Mouse (Mus musculus) stomach, postnatal 0 days (tissue): ENCODE results near the gene Pik3r2. TPM values are rescaled to one million over a fixed set of nuclear protein-coding genes. Genes with fewer than 3 reads are reported as not detected.
A peak's percentile ranks its signal among the peaks of the same experiment; 100 is the strongest.

Experiments used
- ATAC-seq: fragments of 200-750 bp; cut with Nextera tagmentation; 2 replicates; pipeline ENCODE4 v1.8.0; 2017; ENCODE audit not compliant: low FRiP score, low TSS enrichment
- DNase-seq: peaks from one replicate; pipeline ENCODE4 v3.0.0-alpha.2; 2016; ENCODE audit warnings: low spot score
- H3K27ac ChIP-seq: fragments of 300-500 bp; sonication (generic); replicated peaks from 2 replicates; pipeline ENCODE4 v1.5.1; 2014; ENCODE audit warnings: mild to moderate bottlenecking, control low read depth
- H3K27me3 ChIP-seq: fragments of 300-500 bp; sonication (generic); 2 replicates; pipeline ENCODE4 v1.6.1; 2014; ENCODE audit warnings: low read length; ENCODE audit not compliant: control insufficient read depth, insufficient read depth
- H3K36me3 ChIP-seq: fragments of 300-500 bp; sonication (generic); 2 replicates; pipeline ENCODE4 v1.6.1; 2014; ENCODE audit warnings: low read length, mixed read lengths; ENCODE audit not compliant: control insufficient read depth, insufficient read depth
- H3K4me1 ChIP-seq: fragments of 300-500 bp; sonication (generic); replicated peaks from 2 replicates; pipeline ENCODE4 v1.6.1; 2014; ENCODE audit warnings: antibody characterized with exemption; ENCODE audit not compliant: control insufficient read depth, insufficient read depth
- H3K4me2 ChIP-seq: fragments of 300-500 bp; sonication (generic); replicated peaks from 2 replicates; pipeline ENCODE4 v1.6.1; 2014; ENCODE audit warnings: low read depth, mild to moderate bottlenecking, control low read depth, moderate library complexity
- H3K4me3 ChIP-seq: fragments of 300-500 bp; sonication (generic); 2 replicates; pipeline ENCODE4 v1.5.1; 2014; ENCODE audit warnings: low read depth, low read length, control low read depth
- H3K9ac ChIP-seq: fragments of 300-500 bp; sonication (generic); 2 replicates; pipeline ENCODE4 v1.6.1; 2014; ENCODE audit warnings: mild to moderate bottlenecking, low read length, control low read depth, mixed read lengths
- H3K9me3 ChIP-seq: fragments of 300-500 bp; sonication (generic); 2 replicates; pipeline ENCODE4 v1.6.1; 2016; ENCODE audit warnings: low read length; ENCODE audit not compliant: control insufficient read depth
- CTCF ChIP-seq: IDR thresholded peaks from 2 replicates; pipeline ENCODE4 v1.5.1; 2016; ENCODE audit warnings: antibody characterized with exemption, low read depth, mild to moderate bottlenecking, moderate library complexity
- EP300 ChIP-seq: optimal IDR thresholded peaks from 2 replicates; pipeline ENCODE3; 2016; ENCODE audit warnings: antibody characterized with exemption
- WGBS: fragments of 180-500 bp; shearing (Covaris S2); extraction: QIAGEN DNeasy Blood & Tissue Kit; methylation state at CpG from one replicate; pipeline ENCODE4 v1.1.7; 2014; 5-methylcytosine and 5-hydroxymethylcytosine counted together
- polyA plus RNA-seq: library from polyadenylated mRNA; unstranded; fragments of >200 nt; fragmentation: Nextera tagmentation; extraction: Ambion mirVana; gene quantifications from 2 replicates; pipeline ENCODE4 v1.2.1, GENCODE M21; 2015

The Pik3r2 gene
- polyA plus RNA-seq, 1 experiment from 2014 or later, result 36.8 TPM

DNA sequence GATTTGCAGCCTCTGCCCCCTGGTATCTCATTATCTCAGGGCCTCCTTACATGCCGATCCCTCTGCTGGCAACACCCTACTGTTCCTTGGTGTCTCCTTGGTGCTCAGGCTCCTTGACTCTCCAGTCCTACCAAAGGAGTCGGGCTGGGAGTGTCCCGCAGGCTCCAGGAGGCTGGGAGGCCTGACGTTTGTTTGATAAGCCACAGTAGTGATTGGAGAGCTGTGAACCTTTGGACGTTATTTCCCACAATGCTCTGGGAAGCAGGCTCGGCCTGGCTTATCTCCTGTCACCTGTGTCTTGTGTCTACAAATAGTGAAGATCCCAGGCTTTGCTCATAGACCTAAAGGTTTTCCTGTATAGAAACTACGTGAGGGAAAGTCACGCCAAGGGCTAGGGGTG, 12.5 kb downstream of the Pik3r2 start:
- no peak overlapping the region for H3K4me2 ChIP-seq
- WGBS, result 60% methylated on average over 8 of the region's 8 CpGs

DNA sequence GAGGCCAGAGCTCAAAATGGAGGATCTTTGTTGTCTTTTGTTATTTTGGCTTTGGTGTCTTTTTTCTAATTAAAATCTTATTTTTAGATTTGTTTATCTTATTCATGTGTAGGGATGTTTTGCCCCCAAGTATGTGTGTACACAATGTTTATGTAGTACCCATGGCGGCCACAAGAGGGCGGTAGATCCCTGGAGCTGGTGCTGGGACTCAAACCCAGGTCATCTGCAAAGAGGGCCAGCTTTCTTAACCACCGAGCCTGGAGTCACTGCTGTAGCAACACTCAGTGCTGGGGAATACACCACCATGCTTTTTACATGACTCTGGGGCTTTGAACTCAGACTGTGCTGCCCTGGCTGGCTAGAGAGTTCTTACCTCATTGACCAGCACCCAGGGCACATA, 13.2 kb downstream of the Pik3r2 start:
- Histone ChIP-seq H3K4me1 (0 out of 2 replicates have a peak, but pooled peaks cover 7% of the 10 kb centered on the region), H3K27ac (peak overlapping the region; percentile 81), H3K4me2 (no peak overlapping the region), H3K9me3 (no peaks in the 10 kb centered on the region), H3K27me3 (no peaks in the 10 kb centered on the region), H3K9ac (no peak overlapping the region), H3K4me3 (no peak overlapping the region), H3K36me3 (peaks cover 12% of the 10 kb centered on the region)
- ATAC-seq (no peak), DNase-seq (peak; percentile 64)
- WGBS, result 7% methylated on average over 3 of the region's 3 CpGs
- peak; percentile 87 for TF ChIP-seq CTCF
- no peak for TF ChIP-seq EP300

More for the DNA sequence above, 12.5 kb downstream of the Pik3r2 start:
- Histone ChIP-seq H3K27ac (peak overlapping the region; percentile 82), H3K4me1 (0 out of 2 replicates have a peak, but pooled peaks cover 7% of the 10 kb centered on the region), H3K9ac (no peak overlapping the region), H3K9me3 (no peaks in the 10 kb centered on the region), H3K36me3 (peaks cover 13% of the 10 kb centered on the region), H3K27me3 (no peaks in the 10 kb centered on the region), H3K4me3 (no peak overlapping the region)
- TF ChIP-seq CTCF (no peak), EP300 (no peak)
- DNase-seq, result peak; percentile 86
- peak; percentile 49 for ATAC-seq

DNA sequence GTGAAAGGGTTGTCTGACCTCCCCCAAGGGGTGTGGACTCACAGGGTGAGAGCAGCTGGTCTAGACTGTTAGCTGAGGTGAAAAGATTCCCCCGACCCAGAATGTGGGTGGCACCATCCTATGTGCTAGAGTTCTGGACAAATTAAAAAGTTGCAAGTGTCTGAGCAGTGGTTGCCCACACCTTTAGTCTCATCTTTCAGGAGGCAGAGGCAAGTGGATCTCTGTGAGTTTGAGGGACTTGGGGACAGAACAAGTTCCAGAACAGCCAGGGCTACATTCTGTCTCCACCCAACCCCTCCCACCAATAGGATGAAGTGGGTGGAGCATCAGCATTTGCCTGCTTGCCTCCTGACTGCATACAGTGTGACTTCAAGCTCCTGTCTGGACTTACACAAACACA, 14.4 kb downstream of the Pik3r2 start:
- DNase-seq, result no peak
- H3K36me3 ChIP-seq, result peaks cover 9% of the 10 kb centered on the region
- no peak for TF ChIP-seq EP300
- TF ChIP-seq CTCF, result no peak
- no peaks in the 10 kb centered on the region for H3K9me3 ChIP-seq
- 0 out of 2 replicates have a peak, but pooled peaks cover 7% of the 10 kb centered on the region for H3K4me1 ChIP-seq
- no peaks in the 10 kb centered on the region for H3K27me3 ChIP-seq
- ATAC-seq, result no peak
- H3K4me2 ChIP-seq, result no peak overlapping the region
- no peak overlapping the region for H3K4me3 ChIP-seq
- H3K9ac ChIP-seq, result no peak overlapping the region
- peak overlapping the region; percentile 24; the same call in 1 of the 2 replicates for H3K27ac ChIP-seq
- 50% methylated on average over 1 of the region's 1 CpGs for WGBS

DNA sequence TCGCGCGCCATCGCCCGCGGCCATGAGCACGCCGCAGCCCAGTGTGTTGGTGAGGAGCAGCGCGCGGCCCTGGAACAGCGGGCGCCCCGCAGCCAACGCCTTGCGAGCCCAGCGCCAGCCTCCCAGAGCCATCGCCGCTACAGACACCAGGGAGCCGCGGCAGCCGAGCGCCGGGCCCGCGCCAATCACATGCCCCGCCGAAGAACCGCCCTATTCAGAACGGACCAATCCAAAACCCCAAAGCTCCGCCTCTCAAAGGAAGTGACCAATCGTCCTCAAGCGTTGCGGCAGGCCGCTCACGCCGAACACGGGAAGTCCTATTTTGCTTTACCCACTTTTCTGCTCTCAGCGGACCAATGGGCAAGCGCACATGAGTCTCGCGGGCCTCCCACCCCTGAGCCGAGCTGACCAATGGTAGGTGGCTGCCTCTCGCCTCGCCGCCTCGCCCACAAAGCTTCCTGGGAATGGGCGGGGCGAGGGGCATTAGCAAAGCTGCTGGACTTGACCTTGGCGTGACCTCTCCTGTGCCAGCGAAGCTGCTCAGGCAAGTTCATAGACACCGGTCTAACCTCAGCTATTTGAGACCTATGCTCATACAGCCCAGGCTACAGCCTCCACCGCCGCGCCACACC, 15.6 kb downstream of the Pik3r2 start, which contains the start of gene Mpv17l2:
Gene Mpv17l2 (minus strand): TSS at position 172 of the 632 bp plus-strand sequence.
- DNase-seq (peak; percentile 97), ATAC-seq (peak; percentile 91)
- H3K27ac ChIP-seq, result peak within 1 kb of the TSS; percentile 87
- TF ChIP-seq EP300 (no peak), CTCF (no peak)
- H3K9ac ChIP-seq, result peak within 1 kb of the TSS; percentile 83
- WGBS, result under 1% methylated on average over 51 of the region's 55 CpGs
- H3K4me1 ChIP-seq, result 0 out of 2 replicates have a peak, but pooled peaks cover 5% of the 10 kb centered on the region
- H3K4me2 ChIP-seq, result peak within 1 kb of the TSS; percentile 100
- H3K27me3 ChIP-seq, result no peaks in the 10 kb centered on the region
- H3K36me3 ChIP-seq, result peaks cover 9% of the 10 kb centered on the region
- peak within 1 kb of the TSS; percentile 67 for H3K4me3 ChIP-seq
- H3K9me3 ChIP-seq, result no peaks in the 10 kb centered on the region

DNA sequence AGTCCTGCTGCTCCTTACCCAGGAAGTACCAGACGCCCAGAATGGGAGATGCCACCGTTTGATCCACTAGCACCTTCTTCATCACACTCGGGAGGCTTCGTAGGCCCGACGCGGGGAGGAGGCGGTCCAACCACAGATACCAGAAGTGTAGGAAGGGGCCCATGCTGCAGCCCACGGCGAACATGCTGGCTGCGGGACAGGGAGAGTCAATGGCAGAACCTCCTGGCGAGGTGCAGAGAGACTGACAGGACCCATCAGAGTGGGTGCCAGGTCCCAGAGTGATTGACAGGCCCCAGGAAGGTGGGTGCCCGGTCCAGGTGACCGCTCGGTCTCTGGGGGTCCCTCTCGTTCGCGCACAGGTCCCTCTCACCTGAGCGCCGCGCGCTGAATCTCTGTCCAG, 16.2 kb downstream of the Pik3r2 start:
- no peak for ATAC-seq
- TF ChIP-seq EP300, result no peak
- Histone ChIP-seq H3K4me3 (peak overlapping the region; percentile 67), H3K27ac (peak overlapping the region; percentile 87), H3K27me3 (no peaks in the 10 kb centered on the region), H3K4me2 (peak overlapping the region; percentile 100), H3K9me3 (no peaks in the 10 kb centered on the region), H3K9ac (peak overlapping the region; percentile 83), H3K4me1 (0 out of 2 replicates have a peak, but pooled peaks cover 5% of the 10 kb centered on the region), H3K36me3 (peaks cover 9% of the 10 kb centered on the region)
- DNase-seq, result no peak
- WGBS, result under 1% methylated on average over 22 of the region's 22 CpGs
